Mouse (Mus musculus) T-cell, adult 2 months (primary cell): Measurements from ENCODE around the gene Tcf21.

Experiments
- DNase-seq: peaks from one replicate; pipeline ENCODE4 v3.0.0; 2022; ENCODE audit warnings: low spot score

Tcf21 gene

GRCm38 (mm10) chr10:22815461-22816236 lies 4.3 kb downstream of the Tcf21 start:
- no peak for DNase-seq

GRCm38 (mm10) chr10:22814771-22815170 lies 5.2 kb downstream of the Tcf21 start:
- DNase-seq = no peak

GRCm38 (mm10) chr10:22814294-22814693 lies 5.7 kb downstream of the Tcf21 start:
- DNase-seq = no peak

GRCm38 (mm10) chr10:22813317-22813960 lies 6.5 kb downstream of the Tcf21 start:
- DNase-seq = no peak

GRCm38 (mm10) chr10:22811921-22812320 lies 8.1 kb downstream of the Tcf21 start:
- DNase-seq = no peak

- no peak for DNase-seq
Measured at GRCm38 (mm10) chr10:22782684-22783083, 37.3 kb downstream of the Tcf21 start.

GRCm38 (mm10) chr10:22781466-22781865 lies 38.5 kb downstream of the Tcf21 start:
- no peak for DNase-seq

- DNase-seq = no peak
Measured at GRCm38 (mm10) chr10:22777939-22778338, 42.0 kb downstream of the Tcf21 start.

- DNase-seq = no peak
Measured at GRCm38 (mm10) chr10:22776007-22776698, 43.8 kb downstream of the Tcf21 start.

GRCm38 (mm10) chr10:22775456-22775855 lies 44.5 kb downstream of the Tcf21 start:
- DNase-seq = no peak

GRCm38 (mm10) chr10:22774626-22775025 lies 45.3 kb downstream of the Tcf21 start:
- DNase-seq = no peak
